In genomic region chr3:51652292-51652691, GRCm38 (mm10) we compare ENCODE assay signal across 8 mouse cellular contexts. TPM values are rescaled to one million over a fixed set of nuclear protein-coding genes. Genes with fewer than 3 reads are reported as not detected.
A peak's percentile ranks its signal among the peaks of the same experiment; 100 is the strongest.
DNase-seq lines count a peak whose midpoint lies in the region; ATAC-seq and TF ChIP-seq lines count a peak whose summit lies in the region.

No protein-coding gene starts in this region.

- peaks cover 0 to 2% of the 10 kb centered on the region in 2 experiments; a peak in 1 of 4 replicates for H3K4me1 ChIP-seq in MEL (ENCODE audit: control insufficient read depth in 1 of 2, insufficient read depth in 2 of 2, low read length in 2 of 2)
- H3K4me1 ChIP-seq in forebrain, embryonic 16.5 days (replicated peaks; ENCODE audit: control insufficient read depth, insufficient read depth, low read length) = peaks cover 11% of the 10 kb centered on the region
- H3K4me1 ChIP-seq in lung, embryonic 14.5 days (ENCODE audit: insufficient read depth) = peaks cover 9% of the 10 kb centered on the region; the same call in 1 of the 2 replicates

- H3K27me3 ChIP-seq in MEL (ENCODE audit: control insufficient read depth in 1 of 2, insufficient read depth in 2 of 2, low read length in 2 of 2) = no peaks in the 10 kb centered on the region
- no peaks in the 10 kb centered on the region for H3K27me3 ChIP-seq in forebrain, embryonic 16.5 days (replicated peaks; ENCODE audit: control insufficient read depth, insufficient read depth, low read length)
- no peaks in the 10 kb centered on the region for H3K27me3 ChIP-seq in lung, embryonic 14.5 days (ENCODE audit: insufficient read depth, low read length)

- H3K27ac ChIP-seq in MEL (ENCODE audit: control insufficient read depth, low read depth, low read length) = 0 out of 2 replicates have a peak overlapping the region, but pooled peaks have one; percentile 3
- no peak overlapping the region for H3K27ac ChIP-seq in forebrain, embryonic 16.5 days (ENCODE audit: low read length)
- H3K27ac ChIP-seq in layer of hippocampus, adult 2 months = no peak overlapping the region
- peak overlapping the region; percentile 72; the same call in 1 of the 2 replicates for H3K27ac ChIP-seq in lung, embryonic 14.5 days (ENCODE audit: low read depth)

- no peaks in the 10 kb centered on the region for H3K9me3 ChIP-seq in MEL (replicated peaks; ENCODE audit: insufficient read depth, low read length)
- H3K9me3 ChIP-seq in forebrain, embryonic 16.5 days (ENCODE audit: control insufficient read depth, low read length) = no peaks in the 10 kb centered on the region
- H3K9me3 ChIP-seq in lung, embryonic 14.5 days (ENCODE audit: low read depth, low read length) = no peaks in the 10 kb centered on the region

- no peaks in the 10 kb centered on the region; a peak in 1 of 4 replicates for H3K36me3 ChIP-seq in MEL (ENCODE audit: control insufficient read depth in 1 of 2, insufficient read depth in 2 of 2, low read length in 2 of 2)
- no peaks in the 10 kb centered on the region for H3K36me3 ChIP-seq in forebrain, embryonic 16.5 days (ENCODE audit: control insufficient read depth, insufficient read depth)
- H3K36me3 ChIP-seq in lung, embryonic 14.5 days (ENCODE audit: insufficient read depth) = no peaks in the 10 kb centered on the region

- peak; percentile 79 for TF ChIP-seq RAD21 in MEL (IDR thresholded peaks at IDR 0.05; ENCODE audit: low read depth, low read length)

- H3K4me3 ChIP-seq in MEL (ENCODE audit: control insufficient read depth in 1 of 2, insufficient read depth in 1 of 2, low read depth in 2 of 2, low read length in 2 of 2) = peak overlapping the region; percentile 19 to 43; a peak in 3 of 4 replicates
- no peak overlapping the region; the same call in 1 of the 2 replicates for H3K4me3 ChIP-seq in forebrain, embryonic 16.5 days (replicated peaks; ENCODE audit: low read length)
- H3K4me3 ChIP-seq in layer of hippocampus, adult 2 months = peak overlapping the region; percentile 24
- H3K4me3 ChIP-seq in lung, embryonic 14.5 days (ENCODE audit: low read depth, low read length) = peak overlapping the region; percentile 14

- H3K4me2 ChIP-seq in forebrain, embryonic 16.5 days (ENCODE audit: low read length) = peak overlapping the region; percentile 42
- peak overlapping the region; percentile 59 for H3K4me2 ChIP-seq in lung, embryonic 14.5 days

- peak overlapping the region; percentile 49 for H3K9ac ChIP-seq in MEL (ENCODE audit: control insufficient read depth, low read depth, low read length, poor library complexity, severe bottlenecking)
- H3K9ac ChIP-seq in forebrain, embryonic 16.5 days (replicated peaks; ENCODE audit: low read depth, low read length) = no peak overlapping the region
- peak overlapping the region; percentile 23; the same call in 1 of the 2 replicates for H3K9ac ChIP-seq in lung, embryonic 14.5 days

- no peaks in the 10 kb centered on the region for H3K79me2 ChIP-seq in MEL (ENCODE audit: control insufficient read depth, insufficient read depth, low read length, poor library complexity)

- no peak for TF ChIP-seq POLR2A in MEL (IDR thresholded peaks at IDR 0.05; ENCODE audit: control insufficient read depth in 1 of 2, insufficient read depth in 1 of 2, low read depth in 1 of 2, low read length in 2 of 2, poor library complexity in 1 of 2)

- peak; percentile 54 for ATAC-seq in forebrain, embryonic 16.5 days
- ATAC-seq in lung, embryonic 14.5 days (ENCODE audit: insufficient read depth) = peak; percentile 62
- peak; percentile 69; the same call in 1 of the 2 replicates for ATAC-seq in neutrophil, adult 5-6 weeks (ENCODE audit: extremely low read depth, insufficient number of reproducible peaks, low FRiP score, poor library complexity, severe bottlenecking)

- DNase-seq in MEL (ENCODE audit: low read depth, low spot score) = peak; percentile 84
- DNase-seq in cerebellum, adult 18-20 months = peak; percentile 90 to 91
- peak; percentile 79 to 80 for DNase-seq in heart, postnatal 36 days
- peak; percentile 54 to 86 for DNase-seq in layer of hippocampus, adult 2 months (ENCODE audit: low spot score in 2 of 2)
- DNase-seq in lung, embryonic 14.5 days = peak; percentile 91
- peak; percentile 72 for DNase-seq in testis, postnatal 14 days (ENCODE audit: low spot score)

- TF ChIP-seq CTCF in MEL (IDR thresholded peaks at IDR 0.05 in 2 of 3, conservative IDR thresholded peaks at IDR 0.05 in 1 of 3; ENCODE audit: control insufficient read depth in 1 of 3, insufficient read depth in 1 of 3, low read depth in 2 of 3, low read length in 3 of 3, poor library complexity in 1 of 3, severe bottlenecking in 1 of 3) = peak; percentile 69 to 95 (median 75)
- peak; percentile 88 for TF ChIP-seq CTCF in layer of hippocampus, adult 2 months (conservative IDR thresholded peaks at IDR 0.05)
- peak; percentile 81 for TF ChIP-seq CTCF in lung, embryonic 14.5 days (IDR thresholded peaks at IDR 0.05; ENCODE audit: low read depth)

- no peak for TF ChIP-seq EP300 in MEL (IDR thresholded peaks at IDR 0.05; ENCODE audit: low read depth in 1 of 2, low read length in 2 of 2)

- 1% methylated on average over 9 of the region's 9 CpGs for WGBS in forebrain, embryonic 16.5 days
- 1% methylated on average over 9 of the region's 9 CpGs for WGBS in lung, embryonic 14.5 days

- intact Hi-C loops in heart, postnatal 36 days (cut with DNase I) = loop anchor here (5.0 kb wide), 1 partner anchor 90 kb away; the partner anchor contains the start of gene Setd7

TF ChIP-seq in MEL, 35 proteins besides CTCF, POLR2A, EP300 and RAD21:
- TF ChIP-seq ZC3H11A (IDR thresholded peaks at IDR 0.05; ENCODE audit: low read depth, low read length) (peak; percentile 74), SIN3A (IDR thresholded peaks at IDR 0.05; ENCODE audit: low read length) (peak; percentile 31; the same call in 1 of the 2 replicates), SMC3 (IDR thresholded peaks at IDR 0.05; ENCODE audit: low read depth, low read length) (peak; percentile 93), BHLHE40 (IDR thresholded peaks at IDR 0.05; ENCODE audit: borderline replicate concordance, low read depth, low read length) (no peak), USF1 (IDR thresholded peaks at IDR 0.05; ENCODE audit: low read depth, low read length) (peak; percentile 64), MAX (IDR thresholded peaks at IDR 0.05; ENCODE audit: low read length) (no peak)

RNA-seq across cellular contexts. Expression of gene Mgst2, which starts 7.9 kb away (rescaled TPM):
- 0.69 and 1.0 TPM in 2 replicates for total RNA-seq in MEL (2012; rRNA removed)
- polyA plus RNA-seq in MEL (2012; ENCODE audit: insufficient read depth in 1 of 2, insufficient read length in 2 of 2, low read depth in 1 of 2, low replicate concordance in 2 of 2, missing spikeins in 1 of 2) = 1 to 10 TPM in 1 of 2 experiments, not detected in 1; 3.1 TPM
- 0.27 and 0.56 TPM in 2 replicates for polyA plus RNA-seq in forebrain, embryonic 16.5 days (2015; fragmentation: Nextera tagmentation; extraction: Ambion mirVana)
- 1 to 10 TPM in 1 of 2 experiments, not detected in 1; 1.3 TPM for total RNA-seq in heart, postnatal 36 days (2021)
- not detected for total RNA-seq in layer of hippocampus, adult 2 months (2021)
- polyA plus RNA-seq in lung, embryonic 14.5 days (2014; fragmentation: Nextera tagmentation; extraction: Ambion mirVana) = 1.8 and 1.9 TPM in 2 replicates
- 19.1 and 22.7 TPM in 2 replicates for total RNA-seq in neutrophil, adult 5-6 weeks (2017)

Comparison
In these comparisons a context has a peak if more than half of its experiments do, and no peak if none do; other contexts are left out.
1. H3K27ac ChIP-seq: peak in MEL (single experiment) and lung, embryonic 14.5 days (single experiment); none in forebrain, embryonic 16.5 days (single experiment) and layer of hippocampus, adult 2 months (single experiment).
2. Peak in every context shown above with its lines, with median percentiles within 50 percentile points of each other: DNase-seq, CTCF ChIP-seq and ATAC-seq.